Mouse (Mus musculus) stomach, embryonic 14.5 days (tissue): ENCODE results near the gene Ppih. TPM values are rescaled to one million over a fixed set of nuclear protein-coding genes. Genes with fewer than 3 reads are reported as not detected.
"Not testable (repeated sequence)": the region's sequence is repeated elsewhere in the genome, so short reads cannot be mapped to it uniquely, and the experiment has no call there.

Source experiments
- ATAC-seq: fragments of 200-750 bp; cut with Nextera tagmentation; 2 replicates; pipeline ENCODE4 v1.8.0; 2017; ENCODE audit warnings: low read depth, moderate TSS enrichment; ENCODE audit not compliant: insufficient number of reproducible peaks, insufficient read depth, low FRiP score
- H3K27ac ChIP-seq: fragments of 300-500 bp; sonication (generic); 2 replicates; pipeline ENCODE4 v1.5.1; 2014; ENCODE audit warnings: mild to moderate bottlenecking, low read length, moderate library complexity, mixed read lengths
- H3K27me3 ChIP-seq: fragments of 300-500 bp; sonication (generic); 2 replicates; pipeline ENCODE4 v1.6.1; 2014; ENCODE audit warnings: low read length, control low read depth, mixed read lengths; ENCODE audit not compliant: control insufficient read depth, insufficient read depth
- H3K36me3 ChIP-seq: fragments of 300-500 bp; sonication (generic); 2 replicates; pipeline ENCODE4 v1.6.1; 2014; ENCODE audit warnings: mild to moderate bottlenecking, control low read depth, low read length, moderate library complexity, mixed read lengths; ENCODE audit not compliant: control insufficient read depth, insufficient read depth
- H3K4me1 ChIP-seq: fragments of 300-500 bp; sonication (generic); 2 replicates; pipeline ENCODE4 v1.6.1; 2014; ENCODE audit warnings: low read length, control low read depth, mixed read lengths; ENCODE audit not compliant: control insufficient read depth, insufficient read depth
- H3K4me2 ChIP-seq: fragments of 300-500 bp; sonication (generic); replicated peaks from 2 replicates; pipeline ENCODE4 v1.6.1; 2014; ENCODE audit warnings: low read depth, low read length, control low read depth
- H3K4me3 ChIP-seq: fragments of 300-500 bp; sonication (generic); 2 replicates; pipeline ENCODE4 v1.5.1; 2014; ENCODE audit warnings: low read depth, low read length, control low read depth
- H3K9ac ChIP-seq: fragments of 300-500 bp; sonication (generic); replicated peaks from 2 replicates; pipeline ENCODE4 v1.6.1; 2014; ENCODE audit warnings: low read depth, mild to moderate bottlenecking, control low read depth, low read length, moderate library complexity, mixed read lengths
- H3K9me3 ChIP-seq: fragments of 300-500 bp; sonication (generic); 2 replicates; pipeline ENCODE4 v1.6.1; 2016; ENCODE audit warnings: low read depth, low read length, control low read depth; ENCODE audit not compliant: control insufficient read depth
- WGBS: fragments of 180-500 bp; shearing (Covaris S2); extraction: QIAGEN DNeasy Blood & Tissue Kit; methylation state at CpG from one replicate; pipeline ENCODE4 v1.1.7; 2014; 5-methylcytosine and 5-hydroxymethylcytosine counted together
- polyA plus RNA-seq: library from polyadenylated mRNA; unstranded; fragments of >200 nt; fragmentation: Nextera tagmentation; extraction: Ambion mirVana; gene quantifications from 2 replicates; pipeline ENCODE4 v1.2.1, GENCODE M21; 2014

The Ppih gene
- polyA plus RNA-seq, 1 experiment from 2014 or later = 93.7 TPM

GRCm38 (mm10) chr4:119294415-119295133, 25.8 kb downstream of the Ppih start, which contains the start of gene Ybx1:
Gene Ybx1 (minus strand): TSS chr4:119294604.
- H3K36me3 ChIP-seq = peaks cover 7% of the 10 kb centered on the region; the same call in 1 of the 2 replicates
- ATAC-seq = peak; percentile 100
- peak within 1 kb of the TSS; percentile 90 for H3K9ac ChIP-seq
- peak within 1 kb of the TSS; percentile 91 for H3K27ac ChIP-seq
- peak within 1 kb of the TSS; percentile 87 for H3K4me2 ChIP-seq
- WGBS = under 1% methylated on average over 60 of the region's 61 CpGs
- H3K27me3 ChIP-seq = no peaks in the 10 kb centered on the region
- no peaks in the 10 kb centered on the region for H3K9me3 ChIP-seq
- H3K4me3 ChIP-seq = peak within 1 kb of the TSS; percentile 89
- peaks cover 12% of the 10 kb centered on the region; the same call in 1 of the 2 replicates for H3K4me1 ChIP-seq

- Histone ChIP-seq H3K4me2 (peak overlapping the region; percentile 87), H3K27ac (peak overlapping the region; percentile 86), H3K4me3 (peak overlapping the region; percentile 89), H3K27me3 (no peaks in the 10 kb centered on the region), H3K9me3 (no peaks in the 10 kb centered on the region), H3K4me1 (peaks cover 12% of the 10 kb centered on the region; the same call in 1 of the 2 replicates), H3K36me3 (peaks cover 7% of the 10 kb centered on the region; the same call in 1 of the 2 replicates), H3K9ac (peak overlapping the region; percentile 90)
- peak; percentile 16; the same call in 1 of the 2 replicates for ATAC-seq
- under 1% methylated on average over 67 of the region's 80 CpGs for WGBS
Measured at GRCm38 (mm10) chr4:119293574-119294258, 26.6 kb downstream of the Ppih start.

DNA sequence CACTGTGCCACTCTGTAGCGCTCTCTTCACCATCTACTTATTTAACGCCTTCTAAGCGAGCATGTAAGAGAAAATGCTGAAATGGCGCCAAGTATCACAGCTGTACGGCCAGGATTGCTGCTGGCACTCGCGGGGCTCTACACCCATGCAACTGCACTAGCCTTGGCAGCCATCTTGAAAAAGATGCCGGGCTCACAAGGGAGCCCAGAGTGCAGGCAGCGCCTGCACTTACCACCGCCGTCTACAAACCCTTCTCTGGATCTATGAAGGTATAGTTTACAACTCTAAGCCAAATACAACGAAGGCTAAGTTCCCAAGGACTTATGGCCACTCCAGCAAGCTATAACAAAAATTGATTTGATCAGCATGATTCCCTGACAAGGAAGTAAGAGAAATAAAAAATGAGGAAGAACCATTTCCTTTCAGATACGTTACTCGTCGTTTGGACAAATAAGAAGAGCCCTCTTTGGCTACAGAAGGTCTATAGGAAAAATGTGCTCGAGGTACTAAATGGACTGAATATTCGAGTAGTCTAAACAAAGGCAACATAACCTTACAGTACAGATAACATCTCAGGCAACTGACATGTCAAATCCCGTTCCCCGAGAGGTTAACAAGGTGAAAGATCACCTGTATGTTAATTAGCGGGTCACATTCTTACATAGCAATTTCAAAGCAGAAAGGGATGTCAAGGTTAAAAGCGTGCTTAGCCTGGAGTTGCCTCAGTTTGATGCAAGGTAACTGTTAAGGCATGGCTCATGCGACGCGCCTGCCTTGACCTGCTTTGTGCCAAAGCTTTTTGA, 27.4 kb downstream of the Ppih start:
- Histone ChIP-seq H3K4me1 (peaks cover 12% of the 10 kb centered on the region; the same call in 1 of the 2 replicates), H3K36me3 (peaks cover 9% of the 10 kb centered on the region; the same call in 1 of the 2 replicates), H3K4me2 (peak overlapping the region; percentile 87), H3K27ac (peak overlapping the region; percentile 86; the same call in 1 of the 2 replicates), H3K9me3 (no peaks in the 10 kb centered on the region), H3K4me3 (peak overlapping the region; percentile 89), H3K9ac (peak overlapping the region; percentile 90), H3K27me3 (no peaks in the 10 kb centered on the region)
- under 1% methylated on average over 24 of the region's 24 CpGs for WGBS
- ATAC-seq = no peak

- H3K27ac ChIP-seq = no peak overlapping the region
- H3K27me3 ChIP-seq = no peaks in the 10 kb centered on the region
- peak overlapping the region; percentile 89 for H3K4me3 ChIP-seq
- H3K4me2 ChIP-seq = peak overlapping the region; percentile 87
- peaks cover 12% of the 10 kb centered on the region; the same call in 1 of the 2 replicates for H3K4me1 ChIP-seq
- ATAC-seq = no peak
- H3K9ac ChIP-seq = no peak overlapping the region
- no peaks in the 10 kb centered on the region for H3K9me3 ChIP-seq
- peaks cover 10% of the 10 kb centered on the region; the same call in 1 of the 2 replicates for H3K36me3 ChIP-seq
- WGBS = 61% methylated on average over 1 of the region's 1 CpGs
Measured at GRCm38 (mm10) chr4:119291921-119292320, 28.4 kb downstream of the Ppih start.

- Histone ChIP-seq H3K27ac (no peak overlapping the region; the same call in 1 of the 2 replicates), H3K4me1 (peaks cover 5% of the 10 kb centered on the region; the same call in 1 of the 2 replicates), H3K36me3 (peaks cover 50% of the 10 kb centered on the region), H3K4me2 (no peak overlapping the region), H3K9ac (no peak overlapping the region), H3K4me3 (no peak overlapping the region), H3K27me3 (no peaks in the 10 kb centered on the region), H3K9me3 (no peaks in the 10 kb centered on the region)
- WGBS = 49% methylated on average over 2 of the region's 2 CpGs
- peak; percentile 71 for ATAC-seq
Measured at GRCm38 (mm10) chr4:119285336-119285735, 35.0 kb downstream of the Ppih start.

DNA sequence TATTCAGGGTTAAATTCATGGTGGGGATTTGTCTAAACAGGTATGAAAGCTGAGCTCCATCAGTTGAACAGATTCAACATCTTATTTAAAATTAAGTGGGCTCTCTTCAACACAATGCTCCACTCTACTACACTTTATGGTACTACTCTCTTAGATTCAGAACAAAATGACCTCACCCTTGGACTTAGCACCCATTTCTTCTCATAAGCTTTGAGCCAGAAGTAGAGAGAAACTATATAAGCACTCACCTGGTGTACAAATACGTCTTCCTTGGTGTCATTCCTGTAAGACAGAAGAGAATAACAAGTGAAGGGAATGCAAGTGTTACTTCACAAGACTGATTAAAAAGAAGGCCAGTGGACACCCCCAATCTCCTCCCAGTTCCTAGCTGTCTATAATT, 35.5 kb downstream of the Ppih start:
- Histone ChIP-seq H3K4me3 (no peak overlapping the region), H3K9ac (no peak overlapping the region), H3K4me1 (peaks cover 5% of the 10 kb centered on the region; the same call in 1 of the 2 replicates), H3K27me3 (no peaks in the 10 kb centered on the region), H3K9me3 (no peaks in the 10 kb centered on the region), H3K4me2 (no peak overlapping the region), H3K27ac (no peak overlapping the region), H3K36me3 (peaks cover 50% of the 10 kb centered on the region)
- no peak for ATAC-seq
- 83% methylated on average over 1 of the region's 1 CpGs for WGBS

DNA sequence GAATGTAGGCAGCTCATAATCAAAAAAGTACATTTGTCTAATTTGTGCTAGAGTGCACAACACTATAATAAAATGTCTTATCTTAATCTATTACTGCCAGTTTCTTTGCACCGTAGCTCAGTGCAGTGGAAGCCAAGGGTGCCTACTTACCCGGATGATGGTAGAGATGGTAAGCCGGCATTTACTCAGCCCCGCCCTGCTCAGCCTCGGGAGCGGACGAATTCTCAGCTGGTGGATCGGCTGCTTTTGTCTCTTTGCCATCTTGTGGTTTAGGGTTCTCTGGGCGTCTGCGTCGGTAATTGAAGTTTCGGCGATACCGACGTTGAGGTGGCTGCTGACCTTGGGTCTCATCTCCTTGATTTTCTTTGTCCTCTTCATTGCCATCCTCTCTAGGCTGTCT, 41.6 kb downstream of the Ppih start:
- not testable (repeated sequence) for H3K4me3 ChIP-seq, H3K4me1 ChIP-seq, H3K9me3 ChIP-seq, H3K4me2 ChIP-seq, H3K27ac ChIP-seq, H3K27me3 ChIP-seq, H3K9ac ChIP-seq, ATAC-seq
- WGBS = 85% methylated on average over 15 of the region's 15 CpGs
- peaks cover 81% of the 10 kb centered on the region for H3K36me3 ChIP-seq

- no peak overlapping the region for H3K27ac ChIP-seq
- 72% methylated on average over 1 of the region's 2 CpGs for WGBS
- peaks cover 66% of the 10 kb centered on the region for H3K36me3 ChIP-seq
- no peaks in the 10 kb centered on the region for H3K4me1 ChIP-seq
- H3K27me3 ChIP-seq = no peaks in the 10 kb centered on the region
- H3K4me3 ChIP-seq = no peak overlapping the region
- H3K4me2 ChIP-seq = no peak overlapping the region
- H3K9ac ChIP-seq = no peak overlapping the region
- no peak for ATAC-seq
- no peaks in the 10 kb centered on the region for H3K9me3 ChIP-seq
Measured at GRCm38 (mm10) chr4:119275726-119276125, 44.6 kb downstream of the Ppih start.
